Mouse (Mus musculus): ENCODE results near the gene Prn. TPM values are rescaled to one million over a fixed set of nuclear protein-coding genes. Genes with fewer than 3 reads are reported as not detected.

The Prn gene
- total RNA-seq, 2 experiments from 2014 or later, result not detected

- no peak for ATAC-seq (replicated peaks; ENCODE audit: poor library complexity)
Observed at GRCm38 (mm10) chr2:131948916-131949639, 39.3 kb downstream of the Prn start.

- ATAC-seq (replicated peaks; ENCODE audit: poor library complexity), result peak; percentile 71
Observed at GRCm38 (mm10) chr2:131949767-131950597, 40.2 kb downstream of the Prn start.

- no peak for ATAC-seq (replicated peaks; ENCODE audit: poor library complexity)
Observed at GRCm38 (mm10) chr2:131950598-131951095, 40.9 kb downstream of the Prn start, which contains the start of gene Prnd. TSS of gene Prnd (plus strand) at chr2:131950861.

GRCm38 (mm10) chr2:131952456-131952855 lies 42.7 kb downstream of the Prn start:
- no peak for ATAC-seq (replicated peaks; ENCODE audit: poor library complexity)

GRCm38 (mm10) chr2:131952961-131953538 lies 43.3 kb downstream of the Prn start:
- ATAC-seq (replicated peaks; ENCODE audit: poor library complexity), result no peak

- ATAC-seq (replicated peaks; ENCODE audit: poor library complexity), result no peak
Observed at GRCm38 (mm10) chr2:131953711-131954110, 44.0 kb downstream of the Prn start.

- peak; percentile 12; the same call in 1 of the 2 replicates for ATAC-seq (replicated peaks; ENCODE audit: poor library complexity)
Observed at GRCm38 (mm10) chr2:131954835-131955234, 45.1 kb downstream of the Prn start.

GRCm38 (mm10) chr2:131955264-131955663 lies 45.5 kb downstream of the Prn start:
- ATAC-seq (replicated peaks; ENCODE audit: poor library complexity), result peak; percentile 76

GRCm38 (mm10) chr2:131956336-131957256 lies 46.8 kb downstream of the Prn start:
- ATAC-seq (replicated peaks; ENCODE audit: poor library complexity), result no peak

GRCm38 (mm10) chr2:131957731-131958222 lies 48.0 kb downstream of the Prn start:
- ATAC-seq (replicated peaks; ENCODE audit: poor library complexity), result peak; percentile 53; the same call in 1 of the 2 replicates

- no peak for ATAC-seq (replicated peaks; ENCODE audit: poor library complexity)
Observed at GRCm38 (mm10) chr2:131961671-131962070, 51.9 kb downstream of the Prn start.

GRCm38 (mm10) chr2:131970597-131970996 lies 60.8 kb downstream of the Prn start:
- ATAC-seq (replicated peaks; ENCODE audit: poor library complexity), result no peak

- ATAC-seq (replicated peaks; ENCODE audit: poor library complexity), result no peak
Observed at GRCm38 (mm10) chr2:131971098-131971497, 61.3 kb downstream of the Prn start.

- ATAC-seq (replicated peaks; ENCODE audit: poor library complexity), result peak; percentile 70
Observed at GRCm38 (mm10) chr2:131976663-131977062, 66.9 kb downstream of the Prn start.

- ATAC-seq (replicated peaks; ENCODE audit: poor library complexity), result peak; percentile 10; the same call in 1 of the 2 replicates
Observed at GRCm38 (mm10) chr2:131980866-131981265, 71.1 kb downstream of the Prn start.

- peak; percentile 97 for ATAC-seq (replicated peaks; ENCODE audit: poor library complexity)
Observed at GRCm38 (mm10) chr2:131982546-131983196, 72.9 kb downstream of the Prn start.

GRCm38 (mm10) chr2:131987950-131988349 lies 78.2 kb downstream of the Prn start:
- no peak for ATAC-seq (replicated peaks; ENCODE audit: poor library complexity)

GRCm38 (mm10) chr2:131988550-131988949 lies 78.8 kb downstream of the Prn start:
- no peak for ATAC-seq (replicated peaks; ENCODE audit: poor library complexity)

- peak; percentile 68 for ATAC-seq (replicated peaks; ENCODE audit: poor library complexity)
Observed at GRCm38 (mm10) chr2:131992487-131992886, 82.7 kb downstream of the Prn start.

All from megakaryocyte progenitor cell, adult 5-6 weeks (primary cell).